Mouse (Mus musculus): ENCODE data around the gene Car8. TPM values are rescaled to one million over a fixed set of nuclear protein-coding genes. Genes with fewer than 3 reads are reported as not detected.

Car8 gene
- 0.07 and 0.11 TPM in 2 replicates for polyA plus RNA-seq (2012; rRNA removed)

GRCm38 (mm10) chr4:8238560-8239305, at the start of gene Car8:
Gene Car8 (minus strand): TSS chr4:8239041.
- no peak for DNase-seq (ENCODE audit: low read depth)

GRCm38 (mm10) chr4:8284934-8285333, 46.1 kb upstream of the Car8 start:
- DNase-seq (ENCODE audit: low read depth): no peak

- no peak for DNase-seq (ENCODE audit: low read depth)
These were observed 39.3 kb upstream of the Car8 start for GRCm38 (mm10) chr4:8278159-8278558.

GRCm38 (mm10) chr4:8249805-8250204, 11.0 kb upstream of the Car8 start:
- no peak for DNase-seq (ENCODE audit: low read depth)

- no peak for DNase-seq (ENCODE audit: low read depth)
These were observed 6.7 kb upstream of the Car8 start for GRCm38 (mm10) chr4:8245495-8246063.

- DNase-seq (ENCODE audit: low read depth): no peak
These were observed 6.2 kb upstream of the Car8 start for GRCm38 (mm10) chr4:8245062-8245461.

- peak; percentile 37 for DNase-seq (ENCODE audit: low read depth)
These were observed 858 bp upstream of the Car8 start for GRCm38 (mm10) chr4:8239699-8240098.

GRCm38 (mm10) chr4:8239306-8239670, 447 bp upstream of the Car8 start:
- no peak for DNase-seq (ENCODE audit: low read depth)

- DNase-seq (ENCODE audit: low read depth): no peak
These were observed 6.3 kb downstream of the Car8 start for GRCm38 (mm10) chr4:8232393-8233111.

GRCm38 (mm10) chr4:8231291-8231871, 7.5 kb downstream of the Car8 start:
- no peak for DNase-seq (ENCODE audit: low read depth)

GRCm38 (mm10) chr4:8229661-8230298, 9.1 kb downstream of the Car8 start:
- DNase-seq (ENCODE audit: low read depth): no peak

- no peak for DNase-seq (ENCODE audit: low read depth)
These were observed 19.9 kb downstream of the Car8 start for GRCm38 (mm10) chr4:8218941-8219340.

- no peak for DNase-seq (ENCODE audit: low read depth)
These were observed 20.8 kb downstream of the Car8 start for GRCm38 (mm10) chr4:8218004-8218403.

- DNase-seq (ENCODE audit: low read depth): no peak
These were observed 21.6 kb downstream of the Car8 start for GRCm38 (mm10) chr4:8217272-8217671.

GRCm38 (mm10) chr4:8216551-8216950, 22.3 kb downstream of the Car8 start:
- no peak for DNase-seq (ENCODE audit: low read depth)

- DNase-seq (ENCODE audit: low read depth): no peak
These were observed 25.2 kb downstream of the Car8 start for GRCm38 (mm10) chr4:8213661-8214060.

GRCm38 (mm10) chr4:8212873-8213569, 25.8 kb downstream of the Car8 start:
- DNase-seq (ENCODE audit: low read depth): no peak

- no peak for DNase-seq (ENCODE audit: low read depth)
These were observed 28.4 kb downstream of the Car8 start for GRCm38 (mm10) chr4:8210452-8210851.

- no peak for DNase-seq (ENCODE audit: low read depth)
These were observed 30.9 kb downstream of the Car8 start for GRCm38 (mm10) chr4:8207924-8208323.

- no peak for DNase-seq (ENCODE audit: low read depth)
These were observed 31.8 kb downstream of the Car8 start for GRCm38 (mm10) chr4:8206918-8207573.

- no peak for DNase-seq (ENCODE audit: low read depth)
These were observed 33.7 kb downstream of the Car8 start for GRCm38 (mm10) chr4:8205089-8205649.

Data from gonadal fat pad, adult 2 months (tissue).